Mouse (Mus musculus) kidney, adult 9 months (tissue): ENCODE data around the gene Mug2.
"Not testable (repeated sequence)": the region's sequence is repeated elsewhere in the genome, so short reads cannot be mapped to it uniquely, and the experiment has no call there.

ENCODE experiments used
- DNase-seq: peaks from one replicate; pipeline ENCODE4 v3.0.0; 2022

Mug2 gene

DNA sequence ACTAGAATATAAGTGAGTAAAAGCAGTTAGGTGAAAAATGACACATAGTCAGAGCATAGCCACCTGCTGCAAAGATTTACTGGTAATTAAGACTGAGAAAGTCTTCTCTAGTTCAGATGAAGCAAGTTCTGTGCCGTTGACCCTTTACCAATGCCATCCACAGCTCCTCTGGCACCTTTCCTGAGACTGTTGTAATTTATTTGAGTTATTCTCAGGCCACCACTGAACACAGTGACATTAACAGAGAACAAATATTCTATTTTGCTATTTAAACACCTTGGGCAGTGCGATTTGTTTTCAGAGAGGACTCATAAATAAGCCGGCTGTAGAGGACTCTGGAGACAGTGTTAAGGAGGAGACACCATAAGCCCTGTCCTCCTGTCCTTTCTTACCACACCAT, at the start of gene Mug2:
Gene Mug2 (plus strand): TSS at position 301 of the 400 bp plus-strand sequence.
- not testable (repeated sequence) for DNase-seq

DNA sequence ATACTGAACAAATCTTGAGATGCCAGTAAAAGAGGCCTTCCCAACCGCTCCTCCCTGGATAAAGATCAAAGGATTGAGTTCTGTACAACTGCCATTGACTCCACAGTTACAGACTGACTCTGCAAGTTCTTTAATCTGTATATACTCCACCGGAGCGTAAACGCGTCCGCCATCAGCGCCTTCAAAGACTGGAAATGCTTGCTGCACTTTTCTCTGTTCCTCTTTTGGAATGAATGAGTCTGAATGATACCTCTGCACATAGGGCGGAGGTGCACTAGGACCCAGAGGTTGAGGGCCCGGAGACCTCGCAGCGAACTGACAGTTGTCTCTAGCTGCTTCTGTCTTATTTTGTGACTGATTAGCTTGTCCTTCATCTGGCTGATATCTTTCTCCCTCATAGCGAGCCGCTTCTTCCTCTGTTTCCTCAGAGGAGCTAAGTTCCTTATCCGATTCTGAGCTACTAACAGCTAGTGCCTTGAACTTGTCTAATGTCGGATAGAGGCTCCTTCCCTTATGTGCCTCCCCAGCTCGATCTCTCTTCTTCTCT, 48.7 kb upstream of the Mug2 start:
- DNase-seq, result not testable (repeated sequence)

DNA sequence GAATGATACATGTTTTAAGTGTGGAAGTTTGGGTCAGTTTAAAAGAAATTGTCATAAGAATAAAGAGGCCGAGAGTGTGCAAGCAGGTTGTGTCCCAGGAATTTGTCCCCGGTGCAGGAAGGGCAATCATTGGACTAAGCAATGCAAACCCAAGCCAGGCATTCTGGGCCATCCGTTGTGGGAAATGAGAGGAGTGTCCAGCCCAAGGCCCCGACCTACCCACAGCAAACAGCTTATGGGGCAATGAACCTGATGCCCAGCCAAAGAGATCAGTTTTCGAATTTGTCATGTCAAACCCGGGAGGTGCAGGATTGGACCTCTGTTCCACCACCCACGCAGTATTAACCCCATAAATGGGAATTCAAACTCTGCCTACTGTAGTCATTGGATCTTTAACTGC, 30.9 kb upstream of the Mug2 start:
- DNase-seq, result no peak

DNA sequence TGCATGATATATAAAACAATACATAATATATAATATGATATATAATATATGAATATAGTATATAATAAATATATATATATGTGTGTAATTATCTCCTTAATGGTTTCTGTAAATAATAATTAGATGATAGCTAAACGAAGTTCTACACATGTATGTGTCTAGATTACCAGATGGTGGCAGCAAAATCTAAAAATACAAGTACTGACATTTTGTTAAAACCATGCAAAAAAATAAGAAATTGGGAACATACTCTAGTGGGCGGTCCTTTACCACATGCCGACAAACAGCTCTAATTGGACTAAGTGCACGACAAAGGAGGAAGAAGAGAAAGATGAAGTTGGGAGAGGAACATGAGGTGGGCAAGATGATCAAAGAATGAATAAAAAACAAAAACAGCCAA, 94.3 kb downstream of the Mug2 start:
- no peak for DNase-seq

DNA sequence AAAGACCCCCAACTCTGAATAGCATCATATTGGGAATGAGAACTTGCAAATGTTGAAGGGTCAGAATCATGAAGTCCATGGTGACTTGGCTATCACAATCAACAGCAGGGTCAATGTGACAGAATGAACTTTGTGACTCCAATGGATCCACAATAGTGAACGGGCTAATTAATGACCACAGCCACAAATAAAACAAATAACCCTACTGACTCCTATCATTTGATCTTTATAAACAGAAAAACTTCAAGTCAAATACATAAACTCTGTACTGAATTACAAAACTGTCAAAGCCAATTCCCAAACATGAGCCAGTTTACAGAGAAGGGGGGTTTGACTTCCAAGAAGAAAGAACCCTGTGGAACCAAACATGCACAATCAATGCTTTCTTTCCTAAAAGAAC, 95.1 kb downstream of the Mug2 start:
- DNase-seq, result no peak

DNA sequence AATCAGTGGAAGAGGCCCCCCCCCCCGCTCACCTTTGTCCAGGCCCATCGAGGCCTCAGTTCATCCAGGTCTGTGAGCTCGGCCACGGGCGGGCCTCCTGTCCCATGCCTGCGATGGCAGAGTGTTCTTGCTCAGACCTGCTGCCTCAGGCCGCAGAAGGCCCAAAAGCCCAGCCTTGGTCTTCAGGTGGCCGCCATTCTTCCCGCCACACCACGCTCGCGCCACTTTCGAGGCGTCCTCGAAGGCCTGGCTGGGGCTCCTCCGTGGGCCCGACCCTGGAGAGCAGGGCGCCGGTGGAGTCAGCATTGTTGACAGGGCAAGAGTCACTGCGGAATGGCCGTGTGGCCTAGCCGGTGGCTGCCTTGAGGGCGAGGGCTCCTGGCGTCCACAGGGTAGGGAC, 110.4 kb downstream of the Mug2 start:
- DNase-seq, result no peak

DNA sequence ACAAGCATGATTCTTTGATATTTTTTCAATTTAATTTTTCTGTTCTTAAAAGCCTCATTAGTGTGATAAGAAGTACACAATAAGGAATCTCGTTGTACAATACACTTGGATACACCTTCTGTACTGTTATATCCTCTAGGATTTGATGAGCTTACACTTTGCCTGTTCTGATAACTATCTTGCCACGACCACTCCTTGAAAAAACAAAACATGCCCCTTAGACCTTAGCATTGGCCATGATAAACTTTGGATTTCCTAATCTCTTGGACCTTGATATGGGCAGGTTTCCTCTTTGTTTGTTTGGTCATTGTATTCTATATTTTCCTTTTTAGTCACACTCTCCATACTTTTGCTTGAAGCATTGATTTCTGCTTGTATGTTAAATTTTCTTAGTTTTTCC, 123.0 kb downstream of the Mug2 start:
- no peak for DNase-seq
